Comparison of ENCODE assay signal across 8 mouse cellular contexts in genomic region chr5:130036300-130036699, GRCm38 (mm10). TPM values are rescaled to one million over a fixed set of nuclear protein-coding genes. Genes with fewer than 3 reads are reported as not detected.
A peak's percentile ranks its signal among the peaks of the same experiment; 100 is the strongest.
DNase-seq lines count a peak whose midpoint lies in the region; ATAC-seq and TF ChIP-seq lines count a peak whose summit lies in the region.
"Not testable (repeated sequence)": the region's sequence is repeated elsewhere in the genome, so short reads cannot be mapped to it uniquely, and the experiment has no call there.

No protein-coding gene starts in this region.

- peaks cover 46% of the 10 kb centered on the region for H3K36me3 ChIP-seq in E14TG2a.4 (ENCODE audit: insufficient read depth, low read length)
- H3K36me3 ChIP-seq in lung, postnatal 0 days (ENCODE audit: insufficient read depth, low read length): not testable (repeated sequence)

- H3K27me3 ChIP-seq in E14TG2a.4 (ENCODE audit: insufficient read depth, low read length); lung, postnatal 0 days (replicated peaks; ENCODE audit: insufficient read depth, low read length): not testable (repeated sequence)

- H3K4me3 ChIP-seq in E14TG2a.4 (replicated peaks; ENCODE audit: low read length); gastrocnemius, adult 2 months; layer of hippocampus, adult 2 months; lung, postnatal 0 days (ENCODE audit: low read depth, low read length): not testable (repeated sequence)

- peak; percentile 19 to 32 for DNase-seq in B cell, adult 2 months
- DNase-seq in R1 (ENCODE audit: low read depth, low spot score): peak; percentile 74
- not testable (repeated sequence) for DNase-seq in gastrocnemius, adult 2 months; layer of hippocampus, adult 2 months (ENCODE audit: low spot score in 2 of 2); lung, postnatal 0 days (ENCODE audit: low spot score)
- peak; percentile 21 for DNase-seq in thymus, postnatal 14 days

- WGBS in lung, postnatal 0 days: 74% methylated on average over 2 of the region's 2 CpGs

- not testable (repeated sequence) for H3K9ac ChIP-seq in lung, postnatal 0 days (replicated peaks; ENCODE audit: low read depth)

- TF ChIP-seq EP300 in lung, postnatal 0 days (IDR thresholded peaks at IDR 0.05): not testable (repeated sequence)

- intact Hi-C loops in gastrocnemius, adult 2 months (cut with DNase I): loop anchor here (5.0 kb wide), 1 partner anchor 39 kb away; no protein-coding TSS in a partner anchor

- not testable (repeated sequence) for H3K4me2 ChIP-seq in lung, postnatal 0 days (replicated peaks; ENCODE audit: low read depth, low read length)

- H3K4me1 ChIP-seq in E14TG2a.4 (replicated peaks; ENCODE audit: low read depth, low read length): peaks cover 44% of the 10 kb centered on the region
- not testable (repeated sequence) for H3K4me1 ChIP-seq in lung, postnatal 0 days (ENCODE audit: insufficient read depth, low read depth, low read length)

- H3K9me3 ChIP-seq in E14TG2a.4 (ENCODE audit: low read length); lung, postnatal 0 days (ENCODE audit: low read length): not testable (repeated sequence)

- peak; percentile 46 for ATAC-seq in inflammation-experienced regulatory T-cells, adult 6 months
- ATAC-seq in lung, postnatal 0 days: not testable (repeated sequence)

- TF ChIP-seq CTCF in E14TG2a.4 (conservative IDR thresholded peaks at IDR 0.05; ENCODE audit: low read length): peak; percentile 31
- TF ChIP-seq CTCF in gastrocnemius, adult 2 months (IDR thresholded peaks at IDR 0.05): peak; percentile 34; the same call in 1 of the 2 replicates
- TF ChIP-seq CTCF in layer of hippocampus, adult 2 months (conservative IDR thresholded peaks at IDR 0.05): peak; percentile 58
- peak; percentile 47 for TF ChIP-seq CTCF in lung, postnatal 0 days (IDR thresholded peaks at IDR 0.05)

- H3K27ac ChIP-seq in gastrocnemius, adult 2 months; layer of hippocampus, adult 2 months; lung, postnatal 0 days (ENCODE audit: low read length): not testable (repeated sequence)

RNA-seq across cellular contexts. Expression of gene Crcp, which starts 7.2 kb away (rescaled TPM):
- total RNA-seq in gastrocnemius, adult 2 months (2021): 10 to 100 TPM; 18.7 to 19.3 TPM
- 10 to 100 TPM; 58.3 to 70.9 (median 58.4) TPM for polyA plus RNA-seq in inflammation-experienced regulatory T-cells, adult 6 months (2017; shearing (Covaris generic))
- 10 to 100 TPM; 35.6 to 35.7 TPM for total RNA-seq in layer of hippocampus, adult 2 months (2021)
- polyA plus RNA-seq in lung, postnatal 0 days (2015; fragmentation: Nextera tagmentation; extraction: Ambion mirVana): 31.0 and 31.5 TPM in 2 replicates

RNA-seq across cellular contexts. Expression of gene Asl, which starts 7.3 kb away (rescaled TPM):
- 10 to 100 TPM in 1 of 2 experiments, 1 to 10 TPM in 1; 9.3 to 13.2 TPM for total RNA-seq in gastrocnemius, adult 2 months (2021)
- 100 to 1,000 TPM in 2 of 3 experiments, 10 to 100 TPM in 1; 92.0 to 107 (median 100) TPM for polyA plus RNA-seq in inflammation-experienced regulatory T-cells, adult 6 months (2017; shearing (Covaris generic))
- total RNA-seq in layer of hippocampus, adult 2 months (2021): 10 to 100 TPM; 18.2 to 27.3 TPM
- polyA plus RNA-seq in lung, postnatal 0 days (2015; fragmentation: Nextera tagmentation; extraction: Ambion mirVana): 27.3 and 29.7 TPM in 2 replicates

RNA-seq across cellular contexts. Expression of gene Gusb, which starts 33.5 kb away (rescaled TPM):
- total RNA-seq in gastrocnemius, adult 2 months (2021): 1 to 10 TPM; 5.6 to 8.3 TPM
- polyA plus RNA-seq in inflammation-experienced regulatory T-cells, adult 6 months (2017; shearing (Covaris generic)): 10 to 100 TPM; 42.3 to 50.6 (median 45.0) TPM
- 10 to 100 TPM; 10.9 to 11.4 TPM for total RNA-seq in layer of hippocampus, adult 2 months (2021)
- polyA plus RNA-seq in lung, postnatal 0 days (2015; fragmentation: Nextera tagmentation; extraction: Ambion mirVana): 49.0 and 50.0 TPM in 2 replicates

RNA-seq across cellular contexts. Expression of gene Tpst1, which starts 36.8 kb away (rescaled TPM):
- 1 to 10 TPM; 3.7 to 5.4 TPM for total RNA-seq in gastrocnemius, adult 2 months (2021)
- 1 to 10 TPM; 1.9 to 2.2 (median 2.0) TPM for polyA plus RNA-seq in inflammation-experienced regulatory T-cells, adult 6 months (2017; shearing (Covaris generic))
- 10 to 100 TPM; 48.7 to 49.1 TPM for total RNA-seq in layer of hippocampus, adult 2 months (2021)
- 31.5 and 36.9 TPM in 2 replicates for polyA plus RNA-seq in lung, postnatal 0 days (2015; fragmentation: Nextera tagmentation; extraction: Ambion mirVana)
